Mouse (Mus musculus): ENCODE results near the gene Olfr293. TPM values are rescaled to one million over a fixed set of nuclear protein-coding genes. Genes with fewer than 3 reads are reported as not detected.

Gene Olfr293
- total RNA-seq (2021) = not detected
- long read RNA-seq = 0 reads

GRCm38 (mm10) chr7:86648761-86649160 lies at the start of gene Olfr293:
Gene Olfr293 (plus strand): TSS chr7:86649061.
- DNase-seq (ENCODE audit: low spot score in 2 of 2) = no peak

GRCm38 (mm10) chr7:86616543-86616942 lies 32.3 kb upstream of the Olfr293 start, which contains the start of gene Olfr294:
Gene Olfr294 (minus strand): TSS chr7:86616643.
- no peak for DNase-seq (ENCODE audit: low spot score in 2 of 2)

- no peak for DNase-seq (ENCODE audit: low spot score in 2 of 2)
Measured at GRCm38 (mm10) chr7:86688030-86688429, 39.2 kb downstream of the Olfr293 start, which contains the start of gene Olfr292. Gene Olfr292 (plus strand): TSS chr7:86688330.

Other genes with a start within 250 kb of the Olfr293 start
- not detected for gene Olfr301, start 245.2 kb upstream of the Olfr293 start, total RNA-seq (2021)
- gene Olfr299, start 189.1 kb upstream of the Olfr293 start, total RNA-seq (2021) = not detected
- gene Olfr298, start 156.6 kb upstream of the Olfr293 start, total RNA-seq (2021) = not detected
- not detected for gene Olfr297, start 129.1 kb upstream of the Olfr293 start, total RNA-seq (2021)
- not detected for gene Olfr295, start 65.2 kb upstream of the Olfr293 start, total RNA-seq (2021)
- not detected for gene Olfr294, start 32.4 kb upstream of the Olfr293 start, total RNA-seq (2021)
- not detected for gene Olfr292, start 39.3 kb downstream of the Olfr293 start, total RNA-seq (2021)
- gene Folh1, start 126.9 kb downstream of the Olfr293 start, total RNA-seq (2021) = 1 to 10 TPM; 5.0 to 5.5 TPM
- not detected for gene Vmn2r77, start 146.0 kb downstream of the Olfr293 start, total RNA-seq (2021)